Mouse (Mus musculus) erythroblast, adult 5-6 weeks (primary cell): Measurements from ENCODE around the gene Map4k5. TPM values are rescaled to one million over a fixed set of nuclear protein-coding genes. Genes with fewer than 3 reads are reported as not detected.
A peak's percentile ranks its signal among the peaks of the same experiment; 100 is the strongest.

Experiments
- ATAC-seq: replicated peaks from 2 replicates; pipeline ENCODE4 v1.8.0; 2016; ENCODE audit warnings: moderate number of reproducible peaks, mild to moderate bottlenecking, moderate TSS enrichment, inconsistent platforms; ENCODE audit not compliant: poor library complexity, low FRiP score, severe bottlenecking
- total RNA-seq, 2 experiments: library from RNA; stranded (forward) in 1 of 2; stranded (reverse) in 1 of 2; fragments of 150-400 nt in 1 of 2; fragments of 200-764, 138-1000 nt in 1 of 2; gene quantifications; 2 replicates each; pipeline versions ENCODE4 v1.2.3 to v1.2.4; 2015 to 2017; ENCODE audit warnings: low replicate concordance in 2 of 2

Gene Map4k5
- total RNA-seq, 2 experiments from 2014 or later, result 320 to 596 TPM

DNA sequence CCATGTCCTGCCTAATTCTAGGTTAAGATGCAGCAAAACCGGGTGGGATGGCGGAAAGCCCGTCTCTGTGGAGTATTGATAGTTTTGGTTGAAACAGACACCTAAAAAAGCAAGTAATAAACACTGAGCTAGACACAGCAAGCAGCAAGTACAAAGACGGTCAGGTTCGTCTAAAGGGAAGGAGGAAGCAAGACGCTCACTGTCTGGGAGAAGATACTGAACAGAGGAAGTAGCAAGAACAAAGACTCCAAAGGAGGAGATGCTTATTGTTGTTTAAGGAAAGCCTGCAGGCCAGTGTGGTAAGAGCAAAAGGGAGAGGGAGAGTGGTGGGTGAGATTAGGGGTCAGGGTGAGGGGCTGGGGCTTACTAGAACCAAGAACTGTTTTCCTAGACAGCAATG is 2.9 kb downstream of the Map4k5 start:
- ATAC-seq, result no peak

- ATAC-seq, result no peak
Observed at GRCm38 (mm10) chr12:69888345-69888744, 4.7 kb downstream of the Map4k5 start.

DNA sequence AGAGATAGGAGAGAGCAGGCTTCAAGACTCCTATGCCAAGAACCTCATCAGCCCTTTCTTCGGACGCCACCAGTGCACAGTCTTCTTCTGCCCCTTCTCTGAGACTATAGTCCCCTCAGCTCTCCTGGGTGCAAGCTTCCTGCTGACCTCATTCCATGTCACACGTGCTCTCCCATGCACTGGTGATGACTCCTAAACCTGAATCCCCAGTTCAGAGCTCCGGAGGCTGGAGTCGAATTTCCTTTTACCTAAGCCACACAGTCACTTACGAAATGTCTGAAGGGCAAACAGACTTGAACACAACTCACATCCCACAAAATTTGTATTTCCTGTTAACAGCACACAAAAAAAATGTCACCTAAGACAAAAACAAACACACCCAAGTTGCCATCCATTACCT is 5.2 kb downstream of the Map4k5 start:
- no peak for ATAC-seq

DNA sequence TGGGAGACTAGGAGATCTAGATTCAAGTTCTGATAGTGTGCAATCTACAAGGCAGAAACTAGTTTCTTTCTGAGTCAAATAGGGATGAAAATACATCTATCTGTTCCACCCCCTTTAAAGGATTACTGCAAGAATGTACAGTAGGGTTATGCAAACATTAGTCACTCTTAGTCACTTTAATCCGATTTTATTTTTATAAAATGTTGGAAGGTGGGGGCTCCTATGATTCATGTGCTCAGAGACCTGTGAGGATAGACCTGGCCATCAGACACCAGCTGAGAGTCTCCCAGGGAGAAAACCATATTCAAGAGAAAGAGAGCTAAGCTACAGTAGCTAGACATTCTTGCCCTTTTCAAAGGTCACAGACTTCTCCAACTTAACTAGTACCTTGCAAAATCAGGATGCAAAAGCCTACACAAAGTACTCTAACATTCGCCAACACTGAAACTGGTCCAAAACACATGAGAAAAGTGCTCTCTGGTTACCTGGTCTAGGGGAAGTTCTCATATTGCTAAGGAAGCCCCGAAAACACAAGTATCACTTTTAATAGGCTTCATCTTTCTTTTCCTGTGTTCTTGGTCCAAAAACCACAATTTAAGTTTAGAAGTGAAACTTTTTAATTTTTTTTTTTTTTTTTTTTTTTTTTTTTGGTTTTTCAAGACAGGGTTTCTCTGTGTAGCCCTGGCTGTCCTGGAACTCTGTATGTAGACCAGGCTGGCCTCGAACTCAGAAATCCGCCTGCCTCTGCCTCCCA is 7.7 kb downstream of the Map4k5 start:
- ATAC-seq, result no peak

DNA sequence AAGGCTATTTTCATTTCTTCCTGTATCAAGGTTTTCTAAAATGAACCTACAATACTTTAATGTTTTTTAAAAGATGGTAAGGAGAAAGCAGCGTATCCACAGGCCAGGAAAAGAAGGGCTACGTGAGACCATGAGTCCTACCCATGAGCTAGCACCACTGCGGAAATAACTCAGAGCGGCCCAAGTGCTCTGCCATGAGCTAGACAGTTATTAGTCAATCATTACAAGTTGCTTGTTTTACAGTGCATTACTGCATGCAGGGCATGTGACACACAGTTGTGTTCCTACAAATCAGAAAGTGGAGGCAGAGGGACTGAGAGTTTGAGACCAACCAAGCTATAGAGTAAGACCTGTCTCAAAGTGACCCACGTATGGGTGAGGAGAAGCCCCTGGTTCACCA is 8.9 kb downstream of the Map4k5 start:
- no peak for ATAC-seq

- no peak for ATAC-seq
Observed at GRCm38 (mm10) chr12:69881198-69881905, 11.6 kb downstream of the Map4k5 start.

- no peak for ATAC-seq
Observed at GRCm38 (mm10) chr12:69879739-69880138, 13.3 kb downstream of the Map4k5 start.

GRCm38 (mm10) chr12:69879172-69879665 is 13.8 kb downstream of the Map4k5 start:
- 0 out of 2 replicates have a peak, but pooled peaks have one; percentile 33 for ATAC-seq

- ATAC-seq, result 0 out of 2 replicates have a peak, but pooled peaks have one; percentile 37
Observed at GRCm38 (mm10) chr12:69877842-69878363, 15.1 kb downstream of the Map4k5 start.

DNA sequence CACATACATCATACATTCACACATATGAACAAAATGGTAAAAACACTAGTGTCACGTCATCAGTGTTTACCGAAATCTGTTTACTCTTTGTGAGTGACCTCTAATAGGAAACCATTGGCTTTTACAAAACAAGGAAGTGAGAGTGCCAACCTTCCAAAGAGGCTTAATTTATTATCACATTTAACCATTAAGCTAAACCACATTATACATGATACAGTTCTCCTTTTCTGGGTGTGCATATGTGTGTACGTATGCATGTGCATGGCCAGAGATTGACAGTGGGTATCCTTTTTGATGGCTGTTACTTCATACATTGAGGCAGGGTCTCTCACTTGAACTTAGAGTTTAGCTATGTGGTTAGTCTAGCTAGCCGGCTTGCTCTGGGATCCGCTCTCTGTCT is 21.4 kb downstream of the Map4k5 start:
- no peak for ATAC-seq

GRCm38 (mm10) chr12:69867338-69867737 is 25.7 kb downstream of the Map4k5 start:
- no peak for ATAC-seq

- ATAC-seq, result no peak
Observed at GRCm38 (mm10) chr12:69864164-69864692, 28.8 kb downstream of the Map4k5 start.

GRCm38 (mm10) chr12:69863505-69863904 is 29.5 kb downstream of the Map4k5 start:
- ATAC-seq, result no peak

GRCm38 (mm10) chr12:69858847-69859246 is 34.2 kb downstream of the Map4k5 start:
- peak; percentile 84 for ATAC-seq

DNA sequence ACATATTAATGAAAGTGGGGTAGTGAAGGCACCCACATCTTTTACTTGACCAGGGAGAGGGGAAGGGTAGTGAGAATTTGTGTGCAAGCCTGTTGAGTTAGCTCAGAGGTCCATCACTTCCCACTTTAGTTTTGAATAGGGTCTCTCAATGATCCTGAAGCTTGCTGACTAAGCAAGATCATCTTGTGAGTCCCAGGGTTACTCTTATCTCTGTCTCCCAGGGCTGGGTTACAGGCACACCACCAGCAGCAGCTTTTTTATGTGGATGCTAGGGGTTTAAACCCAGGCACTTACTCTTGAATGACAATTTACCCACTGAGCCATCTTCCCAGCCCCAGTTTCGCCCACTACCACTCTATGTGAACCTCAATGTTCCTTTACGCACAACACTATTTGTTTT is 35.4 kb downstream of the Map4k5 start:
- ATAC-seq, result peak; percentile 87

- ATAC-seq, result no peak
Observed at GRCm38 (mm10) chr12:69856398-69856797, 36.6 kb downstream of the Map4k5 start.

DNA sequence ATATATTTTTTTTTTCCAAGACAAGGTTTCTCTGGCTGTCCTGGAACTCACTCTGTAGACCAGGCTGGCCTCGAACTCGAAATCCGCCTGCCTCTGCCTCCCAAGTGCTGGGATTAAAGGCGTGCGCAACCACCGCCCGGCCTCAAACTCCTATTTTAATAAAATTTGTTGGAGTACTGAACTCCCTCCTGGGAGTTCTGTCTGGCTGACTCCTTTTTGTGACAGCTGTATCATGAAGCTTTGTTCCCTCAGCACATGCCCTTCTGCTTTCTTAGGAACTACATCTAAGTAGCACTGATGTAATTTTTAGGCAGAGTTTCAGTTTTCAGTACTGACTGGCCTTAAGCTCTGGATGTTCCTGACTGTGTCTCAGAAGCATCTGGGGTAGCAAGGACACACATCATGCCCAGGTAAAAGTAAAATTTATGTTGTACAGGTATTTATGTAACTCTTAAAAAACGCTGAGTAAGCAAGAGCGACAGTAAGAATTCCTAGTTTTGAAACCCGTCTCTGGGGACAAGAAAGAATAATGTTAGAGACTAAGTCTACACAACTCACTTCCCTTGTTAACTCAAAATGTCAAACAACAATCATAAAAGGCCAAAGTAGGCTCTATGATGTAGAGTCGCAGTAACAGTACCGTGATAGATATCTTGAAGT is 37.2 kb downstream of the Map4k5 start:
- ATAC-seq, result no peak

GRCm38 (mm10) chr12:69853942-69854341 is 39.1 kb downstream of the Map4k5 start:
- no peak for ATAC-seq

DNA sequence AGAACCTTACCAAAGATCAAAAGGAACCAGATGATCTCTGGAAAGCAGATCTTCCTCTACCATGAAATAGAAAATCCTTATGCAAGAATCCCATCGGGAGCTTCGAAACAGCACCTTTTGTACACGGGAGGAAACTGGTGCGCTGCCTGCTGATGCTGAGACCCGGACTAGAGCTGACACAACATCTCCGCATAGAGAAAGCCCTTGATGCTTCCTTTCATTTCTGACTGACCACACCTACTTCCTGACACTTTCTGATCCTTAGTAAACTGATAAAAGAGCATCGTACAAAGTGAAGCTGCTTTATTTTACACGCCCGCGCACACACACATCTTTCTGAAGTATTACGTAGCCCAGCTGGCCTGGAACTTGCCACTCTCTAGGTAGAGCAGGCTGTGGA is 39.6 kb downstream of the Map4k5 start:
- no peak for ATAC-seq

DNA sequence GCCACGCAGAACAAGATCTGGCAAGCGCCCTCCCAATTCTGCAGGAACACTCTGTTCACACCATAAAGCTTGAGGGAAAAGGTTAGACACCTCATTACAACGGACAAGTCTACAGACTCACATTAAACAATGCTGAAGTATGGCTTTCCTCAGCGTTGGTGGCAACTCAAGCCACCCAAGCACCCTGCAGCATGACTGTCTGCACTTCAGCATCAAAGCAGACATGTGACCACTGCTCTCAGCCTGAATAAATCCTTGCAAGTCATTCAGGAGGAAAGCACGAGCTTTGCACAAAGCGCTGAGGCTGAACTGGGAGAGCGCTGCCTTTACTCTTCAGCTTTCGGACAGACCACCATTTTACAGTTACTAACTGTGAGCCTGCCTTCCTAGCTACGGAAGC is 40.7 kb downstream of the Map4k5 start:
- ATAC-seq, result no peak
